Mouse (Mus musculus) lung, embryonic 14.5 days (tissue): ENCODE data around the gene Atp6v0a1. TPM values are rescaled to one million over a fixed set of nuclear protein-coding genes. Genes with fewer than 3 reads are reported as not detected.

ENCODE experiments used
- ATAC-seq: fragments of 200-750 bp; cut with Nextera tagmentation; 2 replicates; pipeline ENCODE4 v1.8.0; 2017; ENCODE audit warnings: mild to moderate bottlenecking, moderate TSS enrichment, moderate library complexity; ENCODE audit not compliant: insufficient read depth
- DNase-seq: peaks from one replicate; pipeline ENCODE4 v3.0.0-alpha.2; 2015
- H3K27ac ChIP-seq: fragments of 300-500 bp; sonication (generic); 2 replicates; pipeline ENCODE4 v1.5.1; 2014; ENCODE audit warnings: low read depth, mild to moderate bottlenecking, moderate library complexity
- H3K27me3 ChIP-seq: fragments of 300-500 bp; sonication (generic); 2 replicates; pipeline ENCODE4 v1.6.1; 2014; ENCODE audit warnings: low read length, control low read depth; ENCODE audit not compliant: insufficient read depth
- H3K36me3 ChIP-seq: fragments of 300-500 bp; sonication (generic); 2 replicates; pipeline ENCODE4 v1.6.1; 2014; ENCODE audit warnings: control low read depth; ENCODE audit not compliant: insufficient read depth
- H3K4me1 ChIP-seq: fragments of 300-500 bp; sonication (generic); 2 replicates; pipeline ENCODE4 v1.6.1; 2014; ENCODE audit warnings: antibody characterized with exemption, control low read depth; ENCODE audit not compliant: insufficient read depth
- H3K4me2 ChIP-seq: fragments of 300-500 bp; sonication (generic); 2 replicates; pipeline ENCODE4 v1.6.1; 2014; ENCODE audit warnings: mild to moderate bottlenecking
- H3K4me3 ChIP-seq: fragments of 300-500 bp; sonication (generic); 2 replicates; pipeline ENCODE4 v1.5.1; 2014; ENCODE audit warnings: low read depth, low read length
- H3K9ac ChIP-seq: fragments of 300-500 bp; sonication (generic); 2 replicates; pipeline ENCODE4 v1.6.1; 2014
- H3K9me3 ChIP-seq: fragments of 300-500 bp; sonication (generic); 2 replicates; pipeline ENCODE4 v1.6.1; 2016; ENCODE audit warnings: low read depth, low read length, control low read depth
- CTCF ChIP-seq: IDR thresholded peaks from 2 replicates; pipeline ENCODE4 v1.5.1; 2016; ENCODE audit warnings: antibody characterized with exemption, low read depth
- whole genome bisulfite sequencing: fragments of 180-500 bp; shearing (Covaris S2); extraction: QIAGEN DNeasy Blood & Tissue Kit; methylation state at CpG from one replicate; pipeline ENCODE4 v1.1.7; 2014; 5-methylcytosine and 5-hydroxymethylcytosine counted together
- polyA plus RNA-seq: library from polyadenylated mRNA; unstranded; fragments of >200 nt; fragmentation: Nextera tagmentation; extraction: Ambion mirVana; gene quantifications from 2 replicates; pipeline ENCODE4 v1.2.1, GENCODE M21; 2014

Gene Atp6v0a1
- polyA plus RNA-seq, 1 experiment from 2014 or later = 38.0 TPM

GRCm38 (mm10) chr11:101052751-101053473 lies 43.7 kb downstream of the Atp6v0a1 start:
- Histone ChIP-seq H3K36me3 (peaks cover 68% of the 10 kb centered on the region), H3K27ac (no peak overlapping the region; the same call in 1 of the 2 replicates), H3K4me2 (no peak overlapping the region), H3K4me3 (no peak overlapping the region), H3K27me3 (no peaks in the 10 kb centered on the region), H3K9ac (no peak overlapping the region), H3K9me3 (no peaks in the 10 kb centered on the region), H3K4me1 (peaks cover 19% of the 10 kb centered on the region)
- no peak for ATAC-seq
- 80% methylated on average over 10 of the region's 10 CpGs for WGBS
- no peak for DNase-seq
- TF ChIP-seq CTCF = no peak

DNA sequence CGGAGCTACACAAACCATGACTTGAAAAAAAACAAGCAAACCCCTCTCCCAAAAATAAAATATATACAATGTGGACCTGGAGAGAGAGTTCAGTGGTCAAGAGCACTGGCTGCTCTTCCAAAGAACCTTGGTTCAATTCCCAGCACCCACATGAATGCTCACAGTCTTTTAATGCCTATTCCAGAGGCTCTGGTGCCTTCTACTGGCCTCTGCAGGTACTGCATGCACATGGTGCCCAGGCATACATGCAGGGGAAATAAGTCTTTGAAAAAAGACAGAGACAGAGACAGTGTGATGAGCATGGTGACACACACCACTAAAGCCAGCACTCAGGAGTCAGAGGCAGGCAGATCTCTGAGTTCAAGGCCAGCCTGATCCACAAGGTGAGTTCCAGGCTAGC lies 44.7 kb downstream of the Atp6v0a1 start:
- Histone ChIP-seq H3K27me3 (no peaks in the 10 kb centered on the region), H3K4me3 (no peak overlapping the region), H3K9ac (no peak overlapping the region), H3K4me1 (peaks cover 27% of the 10 kb centered on the region), H3K4me2 (no peak overlapping the region), H3K27ac (no peak overlapping the region), H3K36me3 (peaks cover 58% of the 10 kb centered on the region), H3K9me3 (no peaks in the 10 kb centered on the region)
- TF ChIP-seq CTCF = peak; percentile 58
- DNase-seq = no peak
- WGBS = 88% methylated on average over 1 of the region's 1 CpGs
- ATAC-seq = no peak

- H3K36me3 ChIP-seq = peaks cover 49% of the 10 kb centered on the region
- no peaks in the 10 kb centered on the region for H3K27me3 ChIP-seq
- 72% methylated on average over 14 of the region's 14 CpGs for WGBS
- no peak overlapping the region for H3K27ac ChIP-seq
- ATAC-seq (no peak), DNase-seq (no peak)
- H3K4me1 ChIP-seq = peaks cover 34% of the 10 kb centered on the region
- H3K4me3 ChIP-seq = no peak overlapping the region
- H3K4me2 ChIP-seq = no peak overlapping the region
- TF ChIP-seq CTCF = no peak
- 0 out of 2 replicates have a peak overlapping the region, but pooled peaks have one; percentile 9 for H3K9ac ChIP-seq
- H3K9me3 ChIP-seq = no peaks in the 10 kb centered on the region
These were observed 46.2 kb downstream of the Atp6v0a1 start for GRCm38 (mm10) chr11:101055418-101055817.

DNA sequence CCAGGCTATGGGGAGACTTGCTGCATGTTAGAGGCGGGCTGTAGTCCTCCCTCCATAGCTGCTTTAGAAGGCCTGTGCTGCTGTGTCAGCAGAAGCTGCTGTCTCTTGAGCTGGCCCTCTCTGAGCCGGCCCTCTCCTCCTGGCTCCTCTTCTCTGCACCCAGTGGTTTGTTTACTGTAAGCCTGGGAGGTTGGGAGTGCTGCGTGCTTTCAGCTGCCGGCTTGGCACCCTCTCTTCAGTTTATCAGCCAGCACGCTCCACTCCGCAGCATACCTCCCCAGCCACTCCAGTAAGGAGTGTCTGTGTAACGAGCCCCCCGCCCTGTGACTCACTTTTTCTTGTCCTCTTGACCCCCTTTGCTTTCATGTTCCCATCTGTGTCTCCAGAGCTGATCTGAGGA lies 47.6 kb downstream of the Atp6v0a1 start:
- peak overlapping the region; percentile 20; the same call in 1 of the 2 replicates for H3K4me2 ChIP-seq
- H3K4me3 ChIP-seq = no peak overlapping the region
- no peak for TF ChIP-seq CTCF
- ATAC-seq = peak; percentile 92
- no peaks in the 10 kb centered on the region for H3K27me3 ChIP-seq
- no peaks in the 10 kb centered on the region for H3K9me3 ChIP-seq
- whole genome bisulfite sequencing = 16% methylated on average over 8 of the region's 8 CpGs
- peak overlapping the region; percentile 21; the same call in 1 of the 2 replicates for H3K9ac ChIP-seq
- H3K4me1 ChIP-seq = peaks cover 40% of the 10 kb centered on the region
- peaks cover 45% of the 10 kb centered on the region for H3K36me3 ChIP-seq
- DNase-seq = peak; percentile 84
- peak overlapping the region; percentile 92 for H3K27ac ChIP-seq

DNA sequence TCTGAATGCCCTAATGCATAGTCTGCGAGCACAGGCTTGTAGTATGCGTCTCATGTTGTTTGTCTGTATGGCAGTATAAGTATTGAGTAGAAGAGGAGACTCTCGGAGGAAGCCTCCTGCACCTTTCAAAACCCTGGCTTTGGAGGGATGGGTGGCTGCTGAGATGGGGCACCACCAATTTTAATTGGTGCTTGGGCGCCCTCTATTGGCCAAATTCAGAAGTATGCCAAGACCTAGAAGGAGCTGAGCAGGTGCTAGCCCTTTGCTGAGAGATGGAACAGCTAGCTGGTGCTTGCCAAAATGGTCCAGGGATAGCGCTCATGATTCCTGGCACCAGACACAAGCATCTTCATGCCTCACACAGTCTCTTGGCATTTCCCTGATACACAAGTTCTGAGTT lies 48.6 kb downstream of the Atp6v0a1 start:
- WGBS = 23% methylated on average over 5 of the region's 5 CpGs
- Histone ChIP-seq H3K27ac (peak overlapping the region; percentile 92), H3K9ac (no peak overlapping the region), H3K4me3 (no peak overlapping the region), H3K9me3 (no peaks in the 10 kb centered on the region), H3K36me3 (peaks cover 45% of the 10 kb centered on the region), H3K27me3 (no peaks in the 10 kb centered on the region), H3K4me2 (no peak overlapping the region), H3K4me1 (peaks cover 41% of the 10 kb centered on the region)
- peak; percentile 96 for DNase-seq
- no peak for ATAC-seq
- TF ChIP-seq CTCF = peak; percentile 83

DNA sequence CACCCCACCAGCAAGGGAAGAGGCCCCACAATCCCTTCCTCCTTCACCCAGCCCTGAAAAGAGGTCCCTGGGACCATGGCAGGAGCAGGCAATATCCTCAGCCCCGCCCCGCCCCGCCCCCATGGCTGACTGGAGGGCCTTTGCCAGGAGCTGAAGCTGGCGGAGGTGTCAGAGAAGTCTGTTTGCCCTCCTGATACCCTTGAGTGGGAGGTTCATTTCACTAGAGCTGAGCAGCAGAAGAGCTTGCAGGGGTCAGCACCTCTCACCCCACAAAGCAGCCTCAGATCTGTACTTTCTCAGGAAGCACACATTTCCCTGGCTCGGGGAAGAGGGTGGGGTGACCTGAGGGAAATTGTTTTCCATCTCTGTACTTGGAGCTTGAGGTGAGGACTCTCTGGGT lies 49.5 kb downstream of the Atp6v0a1 start:
- no peaks in the 10 kb centered on the region for H3K9me3 ChIP-seq
- peaks cover 49% of the 10 kb centered on the region for H3K4me1 ChIP-seq
- H3K27ac ChIP-seq = peak overlapping the region; percentile 75; the same call in 1 of the 2 replicates
- H3K4me3 ChIP-seq = no peak overlapping the region
- DNase-seq (no peak), ATAC-seq (no peak)
- H3K4me2 ChIP-seq = no peak overlapping the region
- TF ChIP-seq CTCF = no peak
- H3K36me3 ChIP-seq = peaks cover 38% of the 10 kb centered on the region
- no peak overlapping the region for H3K9ac ChIP-seq
- 48% methylated on average over 5 of the region's 5 CpGs for WGBS
- H3K27me3 ChIP-seq = no peaks in the 10 kb centered on the region

DNA sequence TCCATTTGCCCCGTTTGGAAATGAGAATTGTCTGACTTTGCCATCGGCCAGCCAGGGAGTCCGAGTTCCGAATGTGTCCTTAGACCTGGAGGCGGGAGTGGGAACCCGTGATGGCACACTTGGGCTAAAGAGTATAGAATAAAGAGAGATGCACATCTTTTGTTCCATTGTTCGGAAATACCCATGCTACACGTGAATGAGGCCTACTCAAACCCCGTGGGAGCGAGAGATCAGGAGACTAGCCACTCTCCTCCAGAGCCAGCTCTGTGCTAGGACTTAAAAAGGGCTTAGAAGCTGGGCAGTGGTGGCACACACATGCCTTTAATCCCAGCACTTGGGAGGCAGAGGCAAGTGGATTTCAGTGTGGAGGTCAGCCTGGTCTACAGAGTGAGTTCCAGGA lies 50.2 kb downstream of the Atp6v0a1 start:
- Histone ChIP-seq H3K9ac (no peak overlapping the region), H3K36me3 (peaks cover 42% of the 10 kb centered on the region), H3K27ac (peak overlapping the region; percentile 91), H3K27me3 (no peaks in the 10 kb centered on the region), H3K9me3 (no peaks in the 10 kb centered on the region), H3K4me2 (no peak overlapping the region), H3K4me1 (peaks cover 55% of the 10 kb centered on the region), H3K4me3 (no peak overlapping the region)
- TF ChIP-seq CTCF = no peak
- no peak for ATAC-seq
- WGBS = 82% methylated on average over 10 of the region's 10 CpGs
- no peak for DNase-seq
